Mouse (Mus musculus) embryonic fibroblast, embryonic 13.5 days (primary cell): ENCODE measurements at regions not wholly inside any gene's neighbourhood (a gene's known extent, or its start where the extent isn't known, plus 50 kb on each side); places are given as distances from the start of the nearest gene placed in this dataset.

Experiments
- CTCF ChIP-seq: IDR thresholded peaks from 2 replicates; pipeline ENCODE4 v1.5.1; 2011; ENCODE audit warnings: mild to moderate bottlenecking, control low read depth, low read length, moderate library complexity, borderline replicate concordance; ENCODE audit not compliant: insufficient read depth
- POLR2A ChIP-seq: IDR thresholded peaks from 2 replicates; pipeline ENCODE4 v1.6.1; 2011; ENCODE audit warnings: low read depth, mild to moderate bottlenecking, control low read depth, low read length, moderate library complexity

DNA sequence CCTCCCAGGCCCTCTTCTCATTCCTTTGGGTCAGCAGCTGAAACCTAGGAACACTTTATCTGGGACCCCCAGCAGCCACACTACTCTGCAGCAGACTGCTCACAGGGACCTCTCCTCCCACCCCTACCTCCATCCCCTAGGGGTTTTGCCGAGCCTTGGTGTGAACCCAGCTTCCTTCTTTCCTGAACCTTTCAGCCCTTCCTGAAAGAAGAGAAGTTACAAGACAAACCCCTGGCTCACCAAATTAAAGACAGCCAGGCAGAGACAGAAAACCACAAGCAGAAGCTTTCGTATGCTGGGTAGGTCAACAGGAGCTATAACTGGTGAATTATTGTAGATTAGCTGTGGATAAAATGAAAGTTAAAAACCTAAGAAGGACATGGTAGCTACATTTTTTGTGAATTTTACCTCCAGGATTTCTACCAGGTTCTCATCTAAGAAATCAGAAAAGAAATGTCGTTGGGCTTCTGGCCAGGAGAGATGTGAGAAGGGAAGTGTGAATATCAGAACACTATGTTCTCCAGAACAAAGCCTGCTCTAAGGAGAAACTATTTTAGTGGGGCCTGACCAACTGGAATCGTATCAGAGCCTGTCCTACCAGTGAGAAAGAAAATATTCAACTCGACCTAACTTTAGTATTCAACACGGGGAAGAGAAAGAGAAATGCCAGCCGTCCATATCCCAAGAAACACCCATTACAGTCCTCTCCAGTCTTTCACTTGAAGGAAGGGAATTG lies 147.4 kb downstream of the Snx18 start:
- TF ChIP-seq POLR2A (no peak), CTCF (no peak)
